Mouse (Mus musculus): ENCODE data around the gene Cers6.

- TF ChIP-seq TAL1 (IDR thresholded peaks at IDR 0.05; ENCODE audit: low read length): no peak
- TF ChIP-seq GATA1 (IDR thresholded peaks at IDR 0.05; ENCODE audit: low read length): no peak
Observed at GRCm38 (mm10) chr2:69138759-69139158, 277.5 kb downstream of the Cers6 start.
